Mouse (Mus musculus) inflammation-experienced regulatory T-cells (primary cell): Measurements from ENCODE around the gene Galnt12. TPM values are rescaled to one million over a fixed set of nuclear protein-coding genes. Genes with fewer than 3 reads are reported as not detected.

ENCODE experiments used
- polyA plus RNA-seq, 2 experiments: library from polyadenylated mRNA; unstranded; fragments of 100-300 nt; shearing (Covaris generic); gene quantifications; one replicate each; pipeline ENCODE4 v1.2.1; 2017

Galnt12 gene
- 10 to 100 TPM; 42.0 to 45.7 TPM for polyA plus RNA-seq

GRCm38 (mm10) chr4:47091493-47092386 is at the start of gene Galnt12:
Gene Galnt12 (plus strand): TSS chr4:47091909.

GRCm38 (mm10) chr4:47056791-47057509 is 34.8 kb upstream of the Galnt12 start, which contains the start of gene Anks6:
Gene Anks6 (minus strand): TSS chr4:47057427.

Other genes with a start within 250 kb of the Galnt12 start
- gene Gabbr2, start 100.0 kb upstream of the Galnt12 start, polyA plus RNA-seq: 1 to 10 TPM in 1 of 2 experiments, under 1 TPM in 1; 0.40 to 1.7 TPM
- under 1 TPM; 0.28 to 0.80 TPM for gene Anks6, start 34.5 kb upstream of the Galnt12 start, polyA plus RNA-seq
- gene Col15a1, start 116.3 kb downstream of the Galnt12 start, polyA plus RNA-seq: 1 to 10 TPM in 1 of 2 experiments, under 1 TPM in 1; 0.49 to 2.1 TPM